Mouse (Mus musculus): ENCODE data around the gene Olfr821. TPM values are rescaled to one million over a fixed set of nuclear protein-coding genes. Genes with fewer than 3 reads are reported as not detected.

Olfr821 gene
- polyA plus RNA-seq, 1 experiment from 2014 or later: not detected

Other genes starting within 250 kb of the Olfr821 start
- not detected in 2 replicates for gene Olfr810, start 235.4 kb upstream of the Olfr821 start, polyA plus RNA-seq (2014; fragmentation: Nextera tagmentation; extraction: Ambion mirVana)
- not detected in 2 replicates for gene Olfr811, start 226.0 kb upstream of the Olfr821 start, polyA plus RNA-seq (2014; fragmentation: Nextera tagmentation; extraction: Ambion mirVana)
- gene Olfr812, start 184.3 kb upstream of the Olfr821 start, polyA plus RNA-seq (2014; fragmentation: Nextera tagmentation; extraction: Ambion mirVana): not detected in 2 replicates
- not detected in 2 replicates for gene Olfr813, start 175.0 kb upstream of the Olfr821 start, polyA plus RNA-seq (2014; fragmentation: Nextera tagmentation; extraction: Ambion mirVana)
- gene Olfr814, start 150.5 kb upstream of the Olfr821 start, polyA plus RNA-seq (2014; fragmentation: Nextera tagmentation; extraction: Ambion mirVana): not detected in 2 replicates
- not detected in 2 replicates for gene Olfr815, start 124.5 kb upstream of the Olfr821 start, polyA plus RNA-seq (2014; fragmentation: Nextera tagmentation; extraction: Ambion mirVana)
- gene Olfr816, start 114.8 kb upstream of the Olfr821 start, polyA plus RNA-seq (2014; fragmentation: Nextera tagmentation; extraction: Ambion mirVana): not detected in 2 replicates
- not detected in 2 replicates for gene Olfr818, start 81.2 kb upstream of the Olfr821 start, polyA plus RNA-seq (2014; fragmentation: Nextera tagmentation; extraction: Ambion mirVana)
- not detected in 2 replicates for gene Olfr819, start 63.1 kb upstream of the Olfr821 start, polyA plus RNA-seq (2014; fragmentation: Nextera tagmentation; extraction: Ambion mirVana)
- gene Olfr247, start 54.2 kb upstream of the Olfr821 start, polyA plus RNA-seq (2014; fragmentation: Nextera tagmentation; extraction: Ambion mirVana): not detected in 2 replicates
- not detected in 2 replicates for gene Gm10310, start 45.3 kb upstream of the Olfr821 start, polyA plus RNA-seq (2014; fragmentation: Nextera tagmentation; extraction: Ambion mirVana)
- gene Olfr820, start 17.7 kb upstream of the Olfr821 start, polyA plus RNA-seq (2014; fragmentation: Nextera tagmentation; extraction: Ambion mirVana): not detected in 2 replicates
- not detected in 2 replicates for gene Olfr822, start 40.9 kb downstream of the Olfr821 start, polyA plus RNA-seq (2014; fragmentation: Nextera tagmentation; extraction: Ambion mirVana)
- gene Olfr823, start 85.0 kb downstream of the Olfr821 start, polyA plus RNA-seq (2014; fragmentation: Nextera tagmentation; extraction: Ambion mirVana): not detected in 2 replicates
- gene Olfr824, start 99.7 kb downstream of the Olfr821 start, polyA plus RNA-seq (2014; fragmentation: Nextera tagmentation; extraction: Ambion mirVana): not detected in 2 replicates
- not detected in 2 replicates for gene Olfr825, start 136.4 kb downstream of the Olfr821 start, polyA plus RNA-seq (2014; fragmentation: Nextera tagmentation; extraction: Ambion mirVana)
- not detected in 2 replicates for gene Olfr826, start 153.8 kb downstream of the Olfr821 start, polyA plus RNA-seq (2014; fragmentation: Nextera tagmentation; extraction: Ambion mirVana)
- not detected in 2 replicates for gene Olfr827, start 184.1 kb downstream of the Olfr821 start, polyA plus RNA-seq (2014; fragmentation: Nextera tagmentation; extraction: Ambion mirVana)
- gene Neurod4, start 249.9 kb downstream of the Olfr821 start, polyA plus RNA-seq (2014; fragmentation: Nextera tagmentation; extraction: Ambion mirVana): 26.0 and 27.5 TPM in 2 replicates